Mouse (Mus musculus) lung, postnatal 0 days (tissue): ENCODE data around the gene Gm45521.
A peak's percentile ranks its signal among the peaks of the same experiment; 100 is the strongest.

Experiments used
- CTCF ChIP-seq: IDR thresholded peaks from 2 replicates; pipeline ENCODE4 v1.5.1; 2016; ENCODE audit warnings: antibody characterized with exemption, mild to moderate bottlenecking
- EP300 ChIP-seq: IDR thresholded peaks from 2 replicates; pipeline ENCODE4 v1.6.1; 2016; ENCODE audit warnings: antibody characterized with exemption, mild to moderate bottlenecking, control low read depth

- TF ChIP-seq CTCF (peak; percentile 90), EP300 (no peak)
Observed at GRCm38 (mm10) chr14:7964219-7964889, 7.3 kb downstream of the Gm45521 start.
